Mouse (Mus musculus): ENCODE results near the gene Prss44. TPM values are rescaled to one million over a fixed set of nuclear protein-coding genes. Genes with fewer than 3 reads are reported as not detected.

The Prss44 gene
- polyA plus RNA-seq, 1 experiment = not detected

GRCm38 (mm10) chr9:110825832-110826231 lies 12.0 kb downstream of the Prss44 start:
- Histone ChIP-seq H3K4me3 (ENCODE audit: insufficient read depth, low read length) (no peak overlapping the region), H3K4me1 (ENCODE audit: control insufficient read depth, insufficient read depth, low read length) (no peaks in the 10 kb centered on the region), H3K27ac (ENCODE audit: insufficient read depth, low read length) (no peak overlapping the region)
- no peak for TF ChIP-seq CTCF (IDR thresholded peaks at IDR 0.05; ENCODE audit: borderline replicate concordance, insufficient read depth, low read length)
- TF ChIP-seq POLR2A (IDR thresholded peaks at IDR 0.05; ENCODE audit: low read depth, low read length) = no peak

- Histone ChIP-seq H3K27ac (ENCODE audit: insufficient read depth, low read length) (no peak within 1 kb of the TSS), H3K4me3 (ENCODE audit: insufficient read depth, low read length) (no peak within 1 kb of the TSS), H3K4me1 (ENCODE audit: control insufficient read depth, insufficient read depth, low read length) (no peaks in the 10 kb centered on the region)
- TF ChIP-seq POLR2A (IDR thresholded peaks at IDR 0.05; ENCODE audit: low read depth, low read length) (no peak), CTCF (IDR thresholded peaks at IDR 0.05; ENCODE audit: borderline replicate concordance, insufficient read depth, low read length) (no peak)
Measured at GRCm38 (mm10) chr9:110826390-110826789, 12.6 kb downstream of the Prss44 start, which contains the start of gene Prss43. TSS of gene Prss43 (plus strand) at chr9:110826690.

GRCm38 (mm10) chr9:110833021-110833420 lies 19.2 kb downstream of the Prss44 start:
- no peak for TF ChIP-seq POLR2A (IDR thresholded peaks at IDR 0.05; ENCODE audit: low read depth, low read length)
- no peak for TF ChIP-seq CTCF (IDR thresholded peaks at IDR 0.05; ENCODE audit: borderline replicate concordance, insufficient read depth, low read length)
- Histone ChIP-seq H3K27ac (ENCODE audit: insufficient read depth, low read length) (no peak overlapping the region), H3K4me3 (ENCODE audit: insufficient read depth, low read length) (no peak overlapping the region), H3K4me1 (ENCODE audit: control insufficient read depth, insufficient read depth, low read length) (no peaks in the 10 kb centered on the region)

- no peaks in the 10 kb centered on the region for H3K4me1 ChIP-seq (ENCODE audit: control insufficient read depth, insufficient read depth, low read length)
- no peak within 1 kb of the TSS for H3K27ac ChIP-seq (ENCODE audit: insufficient read depth, low read length)
- H3K4me3 ChIP-seq (ENCODE audit: insufficient read depth, low read length) = no peak within 1 kb of the TSS
- no peak for TF ChIP-seq CTCF (IDR thresholded peaks at IDR 0.05; ENCODE audit: borderline replicate concordance, insufficient read depth, low read length)
- TF ChIP-seq POLR2A (IDR thresholded peaks at IDR 0.05; ENCODE audit: low read depth, low read length) = no peak
Measured at GRCm38 (mm10) chr9:110834411-110834810, 20.6 kb downstream of the Prss44 start, which contains the start of gene Prss45. TSS of gene Prss45 (plus strand) at chr9:110834588.

- no peak overlapping the region for H3K4me3 ChIP-seq (ENCODE audit: insufficient read depth, low read length)
- TF ChIP-seq POLR2A (IDR thresholded peaks at IDR 0.05; ENCODE audit: low read depth, low read length) (no peak), CTCF (IDR thresholded peaks at IDR 0.05; ENCODE audit: borderline replicate concordance, insufficient read depth, low read length) (no peak)
- no peaks in the 10 kb centered on the region for H3K4me1 ChIP-seq (ENCODE audit: control insufficient read depth, insufficient read depth, low read length)
- H3K27ac ChIP-seq (ENCODE audit: insufficient read depth, low read length) = no peak overlapping the region
Measured at GRCm38 (mm10) chr9:110834961-110835360, 21.2 kb downstream of the Prss44 start.

GRCm38 (mm10) chr9:110836112-110836511 lies 22.3 kb downstream of the Prss44 start:
- H3K4me3 ChIP-seq (ENCODE audit: insufficient read depth, low read length) = no peak overlapping the region
- H3K4me1 ChIP-seq (ENCODE audit: control insufficient read depth, insufficient read depth, low read length) = no peaks in the 10 kb centered on the region
- no peak overlapping the region for H3K27ac ChIP-seq (ENCODE audit: insufficient read depth, low read length)
- TF ChIP-seq POLR2A (IDR thresholded peaks at IDR 0.05; ENCODE audit: low read depth, low read length) (no peak), CTCF (IDR thresholded peaks at IDR 0.05; ENCODE audit: borderline replicate concordance, insufficient read depth, low read length) (no peak)

- no peaks in the 10 kb centered on the region for H3K4me1 ChIP-seq (ENCODE audit: control insufficient read depth, insufficient read depth, low read length)
- TF ChIP-seq POLR2A (IDR thresholded peaks at IDR 0.05; ENCODE audit: low read depth, low read length) (no peak), CTCF (IDR thresholded peaks at IDR 0.05; ENCODE audit: borderline replicate concordance, insufficient read depth, low read length) (no peak)
- no peak overlapping the region for H3K4me3 ChIP-seq (ENCODE audit: insufficient read depth, low read length)
- H3K27ac ChIP-seq (ENCODE audit: insufficient read depth, low read length) = no peak overlapping the region
Measured at GRCm38 (mm10) chr9:110840905-110841304, 27.1 kb downstream of the Prss44 start.

GRCm38 (mm10) chr9:110841438-110841837 lies 27.6 kb downstream of the Prss44 start:
- TF ChIP-seq CTCF (IDR thresholded peaks at IDR 0.05; ENCODE audit: borderline replicate concordance, insufficient read depth, low read length) (no peak), POLR2A (IDR thresholded peaks at IDR 0.05; ENCODE audit: low read depth, low read length) (no peak)
- no peak overlapping the region for H3K27ac ChIP-seq (ENCODE audit: insufficient read depth, low read length)
- no peaks in the 10 kb centered on the region for H3K4me1 ChIP-seq (ENCODE audit: control insufficient read depth, insufficient read depth, low read length)
- no peak overlapping the region for H3K4me3 ChIP-seq (ENCODE audit: insufficient read depth, low read length)

- no peak for TF ChIP-seq POLR2A (IDR thresholded peaks at IDR 0.05; ENCODE audit: low read depth, low read length)
- no peak for TF ChIP-seq CTCF (IDR thresholded peaks at IDR 0.05; ENCODE audit: borderline replicate concordance, insufficient read depth, low read length)
- H3K4me3 ChIP-seq (ENCODE audit: insufficient read depth, low read length) = no peak within 1 kb of the TSS
- no peak within 1 kb of the TSS for H3K27ac ChIP-seq (ENCODE audit: insufficient read depth, low read length)
- H3K4me1 ChIP-seq (ENCODE audit: control insufficient read depth, insufficient read depth, low read length) = no peaks in the 10 kb centered on the region
Measured at GRCm38 (mm10) chr9:110844206-110844605, 30.4 kb downstream of the Prss44 start, which contains the start of gene Prss46. TSS of gene Prss46 (plus strand) at chr9:110844506.

GRCm38 (mm10) chr9:110849162-110849561 lies 35.4 kb downstream of the Prss44 start:
- peak overlapping the region; percentile 3; the same call in 1 of the 2 replicates for H3K27ac ChIP-seq (ENCODE audit: insufficient read depth, low read length)
- no peak for TF ChIP-seq POLR2A (IDR thresholded peaks at IDR 0.05; ENCODE audit: low read depth, low read length)
- no peak for TF ChIP-seq CTCF (IDR thresholded peaks at IDR 0.05; ENCODE audit: borderline replicate concordance, insufficient read depth, low read length)
- H3K4me1 ChIP-seq (ENCODE audit: control insufficient read depth, insufficient read depth, low read length) = peaks cover 7% of the 10 kb centered on the region
- no peak overlapping the region for H3K4me3 ChIP-seq (ENCODE audit: insufficient read depth, low read length)

Data from embryonic fibroblast, embryonic 13.5 days (primary cell).